Mouse (Mus musculus) kidney, postnatal 0 days (tissue): ENCODE data around the gene Wnk4. TPM values are rescaled to one million over a fixed set of nuclear protein-coding genes. Genes with fewer than 3 reads are reported as not detected.

Experiments used
- ATAC-seq: fragments of 200-750 bp; cut with Nextera tagmentation; replicated peaks from 2 replicates; pipeline ENCODE4 v1.8.0; 2017; ENCODE audit warnings: low read depth, moderate number of reproducible peaks, moderate TSS enrichment, moderate library complexity; ENCODE audit not compliant: low FRiP score
- DNase-seq: peaks from one replicate; pipeline ENCODE4 v3.0.0-alpha.2; 2016; ENCODE audit warnings: low spot score
- H3K27ac ChIP-seq: fragments of 300-500 bp; sonication (generic); 2 replicates; pipeline ENCODE4 v1.5.1; 2014; ENCODE audit warnings: mild to moderate bottlenecking
- H3K27me3 ChIP-seq: fragments of 300-500 bp; sonication (generic); 2 replicates; pipeline ENCODE4 v1.6.1; 2014; ENCODE audit warnings: low read length, mixed read lengths; ENCODE audit not compliant: insufficient read depth
- H3K36me3 ChIP-seq: fragments of 300-500 bp; sonication (generic); 2 replicates; pipeline ENCODE4 v1.6.1; 2014; ENCODE audit warnings: low read length, mixed read lengths; ENCODE audit not compliant: insufficient read depth
- H3K4me1 ChIP-seq: fragments of 300-500 bp; sonication (generic); replicated peaks from 2 replicates; pipeline ENCODE4 v1.6.1; 2014; ENCODE audit warnings: antibody characterized with exemption, low read length, mixed read lengths; ENCODE audit not compliant: insufficient read depth
- H3K4me2 ChIP-seq: fragments of 300-500 bp; sonication (generic); 2 replicates; pipeline ENCODE4 v1.6.1; 2014; ENCODE audit warnings: mild to moderate bottlenecking, low read length, moderate library complexity, mixed read lengths
- H3K4me3 ChIP-seq: fragments of 300-500 bp; sonication (generic); replicated peaks from 2 replicates; pipeline ENCODE4 v1.5.1; 2014; ENCODE audit warnings: low read depth, low read length
- H3K9ac ChIP-seq: fragments of 300-500 bp; sonication (generic); 2 replicates; pipeline ENCODE4 v1.6.1; 2014; ENCODE audit warnings: low read depth, low read length
- H3K9me3 ChIP-seq: fragments of 300-500 bp; sonication (generic); replicated peaks from 2 replicates; pipeline ENCODE4 v1.6.1; 2016; ENCODE audit warnings: low read length, inconsistent platforms, mixed read lengths
- CTCF ChIP-seq: IDR thresholded peaks from 2 replicates; pipeline ENCODE4 v1.5.1; 2016; ENCODE audit warnings: antibody characterized with exemption, low read depth, mild to moderate bottlenecking, moderate library complexity
- WGBS: fragments of 180-500 bp; shearing (Covaris S2); extraction: QIAGEN DNeasy Blood & Tissue Kit; methylation state at CpG from one replicate; pipeline ENCODE4 v1.1.7; 2014; 5-methylcytosine and 5-hydroxymethylcytosine counted together
- polyA plus RNA-seq: library from polyadenylated mRNA; unstranded; fragments of >200 nt; fragmentation: Nextera tagmentation; extraction: Ambion mirVana; gene quantifications from 2 replicates; pipeline ENCODE4 v1.2.1, GENCODE M21; 2015

Wnk4 gene
- polyA plus RNA-seq, 1 experiment from 2014 or later = 48.8 TPM

- TF ChIP-seq CTCF = no peak
- 0 out of 2 replicates have a peak, but pooled peaks cover 11% of the 10 kb centered on the region for H3K4me1 ChIP-seq
- no peak for DNase-seq
- no peak overlapping the region for H3K4me3 ChIP-seq
- ATAC-seq = no peak
- no peaks in the 10 kb centered on the region for H3K27me3 ChIP-seq
- H3K9me3 ChIP-seq = no peaks in the 10 kb centered on the region
- no peak overlapping the region for H3K4me2 ChIP-seq
- H3K36me3 ChIP-seq = 0 out of 2 replicates have a peak, but pooled peaks cover 4% of the 10 kb centered on the region
- 17% methylated on average over 10 of the region's 10 CpGs for WGBS
- no peak overlapping the region for H3K9ac ChIP-seq
- no peak overlapping the region for H3K27ac ChIP-seq
These were observed 9.3 kb downstream of the Wnk4 start for GRCm38 (mm10) chr11:101269577-101270116.

- no peaks in the 10 kb centered on the region for H3K9me3 ChIP-seq
- ATAC-seq (no peak), DNase-seq (no peak)
- H3K36me3 ChIP-seq = 0 out of 2 replicates have a peak, but pooled peaks cover 12% of the 10 kb centered on the region
- H3K27ac ChIP-seq = no peak overlapping the region
- no peak overlapping the region for H3K4me3 ChIP-seq
- no peak for TF ChIP-seq CTCF
- no peaks in the 10 kb centered on the region for H3K27me3 ChIP-seq
- peaks cover 20% of the 10 kb centered on the region for H3K4me1 ChIP-seq
- no peak overlapping the region for H3K4me2 ChIP-seq
- 82% methylated on average over 3 of the region's 3 CpGs for WGBS
- no peak overlapping the region for H3K9ac ChIP-seq
These were observed 12.1 kb downstream of the Wnk4 start for GRCm38 (mm10) chr11:101272446-101272845.

- Histone ChIP-seq H3K4me1 (peaks cover 32% of the 10 kb centered on the region), H3K4me3 (no peak overlapping the region), H3K27ac (no peak overlapping the region), H3K36me3 (0 out of 2 replicates have a peak, but pooled peaks cover 9% of the 10 kb centered on the region), H3K9me3 (no peaks in the 10 kb centered on the region), H3K9ac (no peak overlapping the region), H3K4me2 (no peak overlapping the region), H3K27me3 (no peaks in the 10 kb centered on the region)
- WGBS = 75% methylated on average over 4 of the region's 4 CpGs
- ATAC-seq (no peak), DNase-seq (no peak)
- TF ChIP-seq CTCF = no peak
These were observed 14.9 kb downstream of the Wnk4 start for GRCm38 (mm10) chr11:101275309-101275708.

- no peak for DNase-seq
- Histone ChIP-seq H3K9ac (peak overlapping the region; percentile 37; the same call in 1 of the 2 replicates), H3K9me3 (no peaks in the 10 kb centered on the region), H3K27ac (peak overlapping the region; percentile 89), H3K4me3 (no peak overlapping the region), H3K4me1 (peaks cover 37% of the 10 kb centered on the region), H3K4me2 (peak overlapping the region; percentile 82), H3K27me3 (no peaks in the 10 kb centered on the region), H3K36me3 (0 out of 2 replicates have a peak, but pooled peaks cover 9% of the 10 kb centered on the region)
- ATAC-seq = no peak
- no peak for TF ChIP-seq CTCF
- 35% methylated on average over 27 of the region's 27 CpGs for WGBS
These were observed 16.1 kb downstream of the Wnk4 start for GRCm38 (mm10) chr11:101276319-101277070.

GRCm38 (mm10) chr11:101277381-101278222 is 17.2 kb downstream of the Wnk4 start:
- Histone ChIP-seq H3K4me3 (peak overlapping the region; percentile 59), H3K4me1 (peaks cover 37% of the 10 kb centered on the region), H3K4me2 (peak overlapping the region; percentile 82), H3K36me3 (0 out of 2 replicates have a peak, but pooled peaks cover 9% of the 10 kb centered on the region), H3K27ac (peak overlapping the region; percentile 89), H3K27me3 (no peaks in the 10 kb centered on the region), H3K9ac (peak overlapping the region; percentile 75), H3K9me3 (no peaks in the 10 kb centered on the region)
- TF ChIP-seq CTCF = no peak
- 35% methylated on average over 12 of the region's 12 CpGs for WGBS
- no peak for DNase-seq
- peak; percentile 62 for ATAC-seq
